ENCODE assay signal across 8 mouse cellular contexts in genomic region chr13:108449116-108450097, GRCm38 (mm10). TPM values are rescaled to one million over a fixed set of nuclear protein-coding genes. Genes with fewer than 3 reads are reported as not detected.
DNase-seq lines count a peak whose midpoint lies in the region.

Gene Pde4d, plus strand, starts transcription at chr13:108449948.

- no peak for DNase-seq in thymus, postnatal 0 days (ENCODE audit: low spot score)
- DNase-seq in thymus, postnatal 4 days = no peak
- DNase-seq in frontal cortex, adult 2 months (ENCODE audit: extremely low spot score in 1 of 2, low spot score in 1 of 2) = peak; percentile 27 to 50
- DNase-seq in heart, postnatal 36 days = peak in 1 of 2 experiments; percentile 35
- no peak for DNase-seq in layer of hippocampus, postnatal 25 days (ENCODE audit: extremely low spot score in 1 of 2, low spot score in 1 of 2)
- peak; percentile 31 for DNase-seq in lung, postnatal 25 days (ENCODE audit: low spot score)
- DNase-seq in MN1 (ENCODE audit: low spot score) = no peak
- DNase-seq in thymus, postnatal 10 days (ENCODE audit: low spot score in 2 of 2) = no peak

- intact Hi-C loops in heart, postnatal 36 days (cut with DNase I) = no loop called here

RNA-seq across cellular contexts. Expression of gene Pde4d, which starts in this region (rescaled TPM):
- 11.9 and 16.5 TPM in 2 replicates for polyA plus RNA-seq in thymus, postnatal 0 days (2015; fragmentation: Nextera tagmentation; extraction: Ambion mirVana)
- 40.3 and 43.7 TPM in 2 replicates for polyA plus RNA-seq in frontal cortex, adult 2 months (2012; rRNA removed)
- 10 to 100 TPM; 37.4 to 43.6 TPM for total RNA-seq in heart, postnatal 36 days (2021)
- 10 to 100 TPM; 65.3 to 69.6 TPM for total RNA-seq in layer of hippocampus, postnatal 25 days (2021)

Comparison
In these comparisons a context has a peak if more than half of its experiments do, and no peak if none do; other contexts are left out.
1. DNase-seq: peak in frontal cortex, adult 2 months (2 of 2) and lung, postnatal 25 days (single experiment); none in thymus, postnatal 0 days (single experiment), thymus, postnatal 4 days (single experiment), layer of hippocampus, postnatal 25 days (0 of 2), MN1 (single experiment) and thymus, postnatal 10 days (0 of 2).